Mouse (Mus musculus): Measurements from ENCODE around the gene Tppp3. TPM values are rescaled to one million over a fixed set of nuclear protein-coding genes. Genes with fewer than 3 reads are reported as not detected.

Tppp3 gene
- total RNA-seq (2021), result 10 to 100 TPM; 23.6 to 36.2 TPM
- long read RNA-seq, experiment 1, transcript Tppp3-201 (4 exons, 1,127 nt), result major isoform, 24 of 24 reads
- long read RNA-seq, experiment 1, partial matches to known transcripts, result 0 of 24 reads
- long read RNA-seq, experiment 1, other reads (novel, unspliced or antisense), result 0 of 24 reads
- long read RNA-seq, experiment 2, transcript Tppp3-201 (4 exons, 1,127 nt), result major isoform, 10 of 11 reads
- long read RNA-seq, experiment 2, partial matches to known transcripts, result 0 of 11 reads
- long read RNA-seq, experiment 2, other reads (novel, unspliced or antisense), result 1 of 11 reads

- DNase-seq, result peak; percentile 93 to 94
These were observed at the start of gene Tppp3 for GRCm38 (mm10) chr8:105471314-105472015. Gene Tppp3 (minus strand): TSS chr8:105471526.

DNA sequence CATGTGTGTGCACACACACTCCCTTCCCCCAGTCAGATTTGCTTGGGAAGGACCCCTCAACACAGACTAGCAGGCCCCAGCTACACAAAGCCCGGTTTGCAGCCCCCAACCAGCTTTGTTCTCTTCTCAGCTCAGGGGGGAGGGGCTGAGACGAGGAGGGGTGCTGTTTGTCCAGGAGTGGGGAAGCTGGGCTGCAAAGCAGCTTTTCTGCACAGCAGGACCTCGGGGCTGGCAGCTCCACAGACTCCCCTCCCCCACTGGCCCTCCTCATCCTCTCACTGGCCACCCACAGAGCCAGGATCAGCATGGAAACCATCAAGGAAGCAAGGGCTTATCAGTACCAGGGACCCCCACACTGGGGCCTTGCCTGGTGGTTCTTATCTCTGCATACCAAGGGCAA is 49.7 kb upstream of the Tppp3 start:
- DNase-seq, result no peak

DNA sequence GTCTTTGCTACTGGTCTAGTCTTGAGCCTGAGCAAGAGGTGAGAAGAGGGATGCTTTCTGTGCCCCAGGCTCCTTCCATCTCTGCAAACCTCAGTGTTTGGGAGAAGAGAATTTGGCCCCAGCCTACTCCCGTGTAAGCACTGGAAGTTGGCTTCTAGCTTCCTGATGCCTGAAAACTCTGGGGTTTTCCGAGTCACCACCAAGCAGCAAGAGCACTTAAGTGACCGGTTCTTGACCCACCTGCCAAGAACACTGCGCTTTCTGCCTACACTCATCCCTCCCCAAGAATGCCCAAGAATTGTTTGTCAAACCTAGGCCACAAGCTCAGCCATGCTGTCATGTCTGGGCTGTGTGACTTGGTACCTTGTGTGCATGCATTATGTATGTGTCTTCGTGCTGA is 49.2 kb upstream of the Tppp3 start:
- DNase-seq, result no peak

DNA sequence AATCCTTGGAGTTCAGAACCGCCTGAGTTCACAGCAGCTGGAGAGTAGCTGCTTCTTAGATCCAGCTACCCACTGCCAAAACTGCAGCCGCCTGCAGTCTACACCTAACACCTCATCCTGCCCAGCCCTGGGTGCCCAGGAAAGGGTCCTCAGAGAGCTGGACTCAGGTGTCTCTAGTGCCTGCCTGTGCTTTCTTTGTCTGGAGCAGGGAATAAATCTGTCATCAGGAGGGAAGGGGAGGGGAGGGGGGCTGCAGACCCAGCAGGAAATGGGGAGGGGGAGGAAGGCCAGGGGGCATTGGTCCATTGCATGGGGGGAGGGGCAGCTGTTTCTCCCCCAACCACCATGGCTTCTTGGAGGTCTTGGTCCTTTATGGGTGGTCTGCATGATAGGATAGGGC is 48.3 kb upstream of the Tppp3 start:
- no peak for DNase-seq

DNA sequence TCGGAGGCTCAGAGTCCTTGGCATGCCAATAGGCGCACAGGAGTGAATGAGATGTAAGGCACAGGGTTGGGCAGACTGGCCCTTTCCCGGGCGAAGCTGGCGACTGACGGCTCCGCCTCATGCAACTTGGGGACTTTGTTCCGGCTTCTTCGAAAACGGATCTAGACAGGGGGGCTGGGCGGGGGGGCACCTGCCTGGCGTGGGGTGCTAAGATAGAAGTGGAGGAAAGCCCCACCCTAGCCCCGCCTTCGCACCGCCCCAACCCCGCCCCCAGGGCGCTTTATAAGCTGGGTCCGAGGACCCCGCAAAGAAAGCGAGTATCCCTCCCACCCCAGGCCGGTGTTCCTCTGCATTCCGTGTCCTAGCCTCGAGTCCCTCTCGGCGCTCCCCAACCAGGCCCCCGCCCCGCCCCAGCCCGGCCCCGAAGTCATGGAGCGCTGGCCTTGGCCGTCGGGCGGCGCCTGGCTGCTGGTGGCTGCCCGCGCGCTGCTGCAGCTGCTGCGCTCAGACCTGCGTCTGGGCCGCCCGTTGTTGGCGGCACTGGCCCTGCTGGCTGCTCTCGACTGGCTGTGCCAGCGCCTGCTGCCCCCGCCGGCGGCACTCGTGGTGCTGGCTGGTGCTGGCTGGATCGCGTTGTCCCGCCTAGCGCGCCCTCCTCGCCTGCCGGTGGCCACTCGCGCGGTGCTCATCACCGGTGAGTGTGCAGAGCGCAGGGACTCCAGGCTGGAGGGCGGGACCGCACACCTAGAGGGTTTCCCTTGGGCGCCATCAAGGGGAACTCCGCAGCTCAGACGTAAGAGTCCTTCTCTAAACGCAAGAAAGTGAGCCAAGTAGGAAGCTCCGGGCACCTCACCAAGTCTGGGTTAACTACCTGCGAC is 47.3 kb upstream of the Tppp3 start, which contains the start of gene Hsd11b2:
TSS of gene Hsd11b2 (plus strand) at position 320 of the 878 bp plus-strand sequence.
- DNase-seq, result peak; percentile 68

DNA sequence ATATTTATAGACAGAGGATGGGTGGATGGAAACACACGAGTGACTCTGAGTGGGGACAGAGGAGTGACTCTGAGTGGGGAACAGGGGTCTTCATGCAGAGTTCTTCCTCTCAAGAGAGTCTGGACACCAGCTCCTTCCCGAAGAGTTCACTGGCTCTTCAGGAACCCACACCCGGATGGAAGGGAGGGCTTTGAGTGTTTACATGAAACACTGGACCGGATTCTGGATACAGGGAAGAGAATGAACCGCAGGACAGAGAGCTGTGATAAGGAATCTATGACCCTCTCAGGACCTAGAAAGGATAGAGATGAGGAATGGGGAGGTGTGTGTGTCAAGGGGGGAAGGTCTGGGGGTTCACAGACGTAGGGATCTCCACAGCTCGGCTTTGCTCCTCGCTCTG is 46.0 kb upstream of the Tppp3 start:
- no peak for DNase-seq

- DNase-seq, result peak; percentile 77 to 83
These were observed 44.8 kb upstream of the Tppp3 start for GRCm38 (mm10) chr8:105516018-105516645.

DNA sequence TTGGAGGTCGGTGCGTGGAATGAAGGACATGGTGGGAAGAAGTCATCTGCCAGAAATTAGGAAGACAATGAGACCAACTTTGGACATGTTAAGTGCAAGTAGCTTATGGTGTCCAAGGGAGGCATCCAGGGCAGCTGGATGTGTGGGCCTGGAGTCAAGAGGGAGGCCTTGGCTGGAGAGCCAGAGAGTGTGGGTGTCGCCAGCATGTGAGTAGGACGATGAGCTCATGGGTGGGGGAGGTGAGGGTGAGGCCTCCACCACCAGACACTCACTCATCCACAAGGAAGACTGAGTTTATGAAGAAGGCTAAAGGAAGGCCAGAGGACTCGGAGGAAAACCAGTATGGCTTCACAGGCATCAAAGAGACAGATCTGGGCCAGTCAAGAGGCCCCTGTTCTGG is 43.3 kb upstream of the Tppp3 start:
- DNase-seq, result peak; percentile 80 to 83

DNA sequence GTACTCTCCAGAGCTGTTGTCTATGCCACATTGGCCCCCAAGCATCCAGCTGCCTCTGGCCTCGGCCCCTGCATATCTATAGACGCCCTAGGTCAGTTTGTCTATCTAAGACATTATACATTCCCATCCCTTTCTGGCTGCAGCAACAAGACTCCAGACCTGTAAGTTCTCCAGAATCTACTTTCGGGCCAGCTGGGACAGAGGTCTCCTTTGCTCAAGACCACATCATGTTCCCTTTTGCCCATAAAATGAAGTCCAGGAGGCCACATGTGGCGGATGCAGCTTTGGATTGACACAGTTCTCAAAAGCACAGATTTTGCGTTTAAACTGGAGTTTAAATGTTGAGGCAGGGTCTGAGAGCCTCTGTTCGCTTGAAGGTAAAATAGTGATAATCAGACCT is 42.9 kb upstream of the Tppp3 start:
- no peak for DNase-seq

GRCm38 (mm10) chr8:105509997-105510735 is 38.8 kb upstream of the Tppp3 start:
- DNase-seq, result no peak

- DNase-seq, result no peak
These were observed 37.4 kb upstream of the Tppp3 start for GRCm38 (mm10) chr8:105508758-105509157.

GRCm38 (mm10) chr8:105506977-105507376 is 35.7 kb upstream of the Tppp3 start:
- DNase-seq, result no peak

GRCm38 (mm10) chr8:105504617-105505016 is 33.3 kb upstream of the Tppp3 start:
- no peak for DNase-seq

- DNase-seq, result no peak
These were observed 28.5 kb upstream of the Tppp3 start for GRCm38 (mm10) chr8:105499787-105500186.

- peak; percentile 93 to 95 for DNase-seq
These were observed 25.3 kb upstream of the Tppp3 start, which contains the start of gene Zdhhc1 for GRCm38 (mm10) chr8:105496439-105497180. Gene Zdhhc1 (minus strand): TSS chr8:105496902.

DNA sequence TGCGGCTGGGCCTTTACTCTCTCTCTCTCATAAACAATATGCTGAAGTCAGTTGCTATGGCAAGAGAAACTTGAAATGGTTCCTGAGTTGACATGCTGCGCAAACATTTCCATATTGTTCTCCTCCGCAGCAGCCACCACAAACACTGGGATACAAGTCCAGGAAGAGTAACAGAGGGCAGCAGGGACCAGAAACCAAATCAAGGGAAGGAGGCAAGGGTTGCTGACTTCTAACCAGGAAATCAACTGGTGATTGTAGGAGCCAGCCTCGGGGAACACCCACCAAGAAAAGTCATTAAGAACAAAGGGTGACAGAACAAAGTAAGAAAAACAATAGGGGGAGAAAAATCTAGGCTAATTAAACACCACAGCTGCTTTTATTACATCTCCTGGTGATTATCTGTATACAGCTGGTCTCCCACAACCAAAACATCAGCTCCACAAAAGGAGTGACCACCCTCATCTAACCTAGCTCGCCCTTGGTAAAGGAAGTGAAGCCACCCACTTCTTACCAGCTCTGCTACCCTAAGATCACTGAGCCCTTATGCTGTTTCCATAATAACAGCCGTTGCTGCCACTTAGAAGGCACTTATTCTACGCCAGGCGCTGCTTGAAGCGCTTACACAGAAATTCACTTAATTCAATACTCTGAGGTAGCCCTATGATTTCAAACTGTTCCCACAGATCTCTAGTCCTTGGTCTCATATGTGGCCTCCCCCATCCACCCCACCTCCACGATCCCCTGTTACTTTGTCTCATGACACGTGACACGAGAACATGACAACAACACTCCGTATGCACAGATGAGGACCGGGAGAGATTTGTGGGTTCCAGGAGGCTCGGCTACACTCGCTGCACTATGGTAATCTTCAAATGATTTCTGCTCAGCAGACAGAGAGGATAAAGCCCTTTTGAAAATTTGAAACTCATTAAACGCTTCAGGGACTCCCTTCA is 24.3 kb upstream of the Tppp3 start:
- no peak for DNase-seq

GRCm38 (mm10) chr8:105494566-105494965 is 23.2 kb upstream of the Tppp3 start:
- no peak for DNase-seq

DNA sequence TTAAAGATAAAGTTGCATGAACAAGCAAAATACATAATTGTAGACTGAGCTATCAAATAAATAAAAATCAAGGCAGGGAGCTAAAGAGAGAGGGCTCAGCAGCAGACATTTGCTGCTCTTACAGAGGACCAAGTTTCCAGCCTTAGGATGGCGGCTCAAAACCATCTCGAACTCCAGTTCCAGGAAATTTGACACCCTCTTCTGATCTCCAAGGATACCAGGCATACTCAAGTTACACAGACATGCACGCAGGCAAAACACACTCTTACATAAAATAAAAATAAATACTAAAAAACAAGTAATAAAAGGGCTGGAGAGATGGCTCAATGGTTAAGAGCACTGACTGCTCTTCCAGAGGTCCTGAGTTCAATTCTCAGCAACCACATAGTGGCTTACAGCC is 22.2 kb upstream of the Tppp3 start:
- no peak for DNase-seq

- DNase-seq, result no peak
These were observed 18.0 kb upstream of the Tppp3 start for GRCm38 (mm10) chr8:105489281-105489680.
